Mouse (Mus musculus) fibroblast of lung, adult 2 months (primary cell): ENCODE data around the gene Ceacam13.
"Not testable (repeated sequence)": the region's sequence is repeated elsewhere in the genome, so short reads cannot be mapped to it uniquely, and the experiment has no call there.

Source experiments
- DNase-seq: peaks from one replicate; pipeline ENCODE4 v3.0.0-alpha.2; 2011; ENCODE audit warnings: low read depth

The Ceacam13 gene

DNA sequence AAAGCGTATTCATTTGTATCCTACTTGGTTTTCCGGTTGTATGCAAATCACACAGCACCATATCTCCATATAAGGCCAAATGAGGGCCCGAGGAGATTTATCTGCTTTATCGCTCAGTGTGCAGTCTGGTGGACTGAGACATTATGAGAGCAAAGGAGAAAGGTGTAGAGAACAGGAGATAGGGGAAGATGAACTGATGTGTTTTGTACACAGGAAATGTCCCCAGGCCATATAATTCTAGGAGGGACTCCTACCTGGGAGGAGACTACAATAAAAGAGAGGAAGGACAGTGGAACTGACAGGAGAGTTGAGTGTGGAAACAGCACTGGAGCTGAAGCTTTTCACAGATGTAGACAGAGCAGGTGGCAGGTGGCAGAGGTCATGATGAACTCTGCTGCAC is at the start of gene Ceacam13:
TSS of gene Ceacam13 (plus strand) at position 301 of the 400 bp plus-strand sequence.
- DNase-seq, result no peak

DNA sequence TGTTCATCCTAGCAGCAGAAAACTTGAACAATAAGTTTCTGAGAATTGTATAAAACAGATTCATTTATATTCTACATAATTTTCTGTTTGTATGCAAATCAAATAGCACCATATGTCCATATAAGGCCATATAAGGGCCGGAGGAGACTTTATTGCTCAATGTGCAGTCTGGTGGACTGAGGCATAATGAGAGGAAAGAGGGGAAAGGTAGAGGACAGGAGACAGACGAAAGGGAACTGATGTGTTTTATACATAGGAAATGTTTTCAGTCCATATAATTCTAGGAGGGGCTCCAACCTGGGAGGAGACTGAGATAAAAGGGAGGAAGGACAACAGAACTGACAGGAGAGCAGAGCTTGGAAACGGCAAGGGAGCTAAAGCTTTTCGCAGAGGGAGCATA is 37.9 kb upstream of the Ceacam13 start, which contains the start of gene Ceacam11:
TSS of gene Ceacam11 (plus strand) at position 301 of the 400 bp plus-strand sequence.
- no peak for DNase-seq

DNA sequence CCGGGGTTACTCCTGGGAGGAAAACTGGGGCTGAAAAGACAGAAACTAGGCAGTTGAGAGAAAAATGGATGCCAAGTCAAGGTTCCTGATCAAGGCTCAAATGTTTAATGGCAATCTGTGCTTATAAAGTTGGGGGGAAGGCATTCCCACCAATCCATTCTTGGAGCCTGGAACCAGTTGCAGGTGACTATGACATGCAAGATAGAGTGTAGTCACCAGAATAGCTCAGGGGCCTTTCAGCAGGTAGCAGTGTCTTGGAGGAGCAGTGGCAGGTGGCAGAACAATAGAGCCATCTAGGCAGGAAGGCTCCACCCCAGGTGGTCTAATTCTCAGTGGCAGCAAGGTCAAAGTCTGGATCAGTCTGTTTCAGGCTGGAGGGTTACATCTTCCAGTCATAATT is 8.6 kb upstream of the Ceacam13 start:
- DNase-seq, result not testable (repeated sequence)

DNA sequence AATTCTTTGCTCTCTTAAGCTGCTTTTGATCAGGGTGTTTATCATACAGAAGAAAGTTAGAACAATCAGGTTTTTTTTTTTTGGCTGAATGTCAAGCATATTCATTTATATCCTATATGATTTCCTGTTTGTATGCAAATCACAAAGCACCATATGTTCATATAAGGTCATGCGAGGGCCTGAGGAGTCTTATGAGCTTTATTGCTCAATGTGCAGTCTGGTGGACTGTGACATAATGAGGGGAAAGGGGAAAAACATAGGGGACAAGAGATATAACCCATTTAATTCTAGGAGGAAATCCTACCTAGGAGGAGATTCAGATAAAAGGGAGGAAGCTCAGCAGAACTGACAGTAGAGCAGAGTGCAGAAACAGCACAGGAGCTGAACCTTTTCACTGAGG is 55.9 kb downstream of the Ceacam13 start, which contains the start of gene Ceacam12:
TSS of gene Ceacam12 (plus strand) at position 301 of the 400 bp plus-strand sequence.
- no peak for DNase-seq
